Mouse (Mus musculus): ENCODE data around the gene Mllt10. TPM values are rescaled to one million over a fixed set of nuclear protein-coding genes. Genes with fewer than 3 reads are reported as not detected.

Gene Mllt10
- polyA plus RNA-seq, 1 experiment from 2014 or later, result 20.7 TPM

DNA sequence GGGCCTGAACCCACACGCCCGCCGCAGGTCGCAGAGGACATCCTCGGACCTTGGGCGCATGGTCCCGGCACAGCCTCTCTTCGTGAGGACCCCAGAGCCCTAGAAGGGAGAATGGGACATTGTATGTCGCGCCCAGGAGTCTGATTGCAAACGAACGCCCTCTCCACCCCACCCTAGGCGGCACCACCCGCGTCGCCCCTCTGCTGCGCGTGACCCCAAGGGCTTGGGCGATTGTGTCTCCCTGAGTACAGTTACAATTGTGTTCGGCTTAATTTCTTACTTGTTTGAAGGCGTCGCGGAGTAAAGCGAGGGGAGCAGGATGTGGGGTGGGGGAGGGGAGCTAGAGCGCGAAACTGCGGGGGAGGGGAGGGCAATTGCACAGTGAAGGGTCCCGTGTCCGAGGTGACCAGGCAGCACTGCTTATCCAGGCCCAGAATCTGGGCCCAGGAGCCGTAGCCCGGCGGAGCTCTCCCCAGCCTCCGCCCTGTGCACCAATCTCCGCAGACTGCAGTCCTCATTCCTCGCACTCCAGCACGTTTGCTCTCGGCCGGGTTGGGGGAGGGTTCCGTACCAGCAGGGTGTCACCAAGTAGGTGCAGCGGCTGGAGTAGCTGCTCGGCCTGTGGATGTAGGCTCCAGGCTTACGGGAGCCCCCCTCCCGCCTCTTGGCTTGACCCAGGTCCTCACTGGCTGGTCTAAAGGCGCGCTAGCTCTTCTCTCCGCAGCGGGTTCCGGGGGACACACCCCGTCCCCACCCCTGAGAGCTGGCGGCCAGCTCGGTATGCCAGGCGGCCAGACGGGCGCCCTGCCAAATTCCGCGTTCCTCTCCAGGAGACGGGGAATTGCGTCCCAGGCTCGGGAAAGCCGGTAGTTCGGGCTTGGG lies 26.7 kb upstream of the Mllt10 start:
- Histone ChIP-seq H3K9ac (replicated peaks) (peak overlapping the region; percentile 67), H3K27me3 (ENCODE audit: insufficient read depth, low read length) (peaks cover 61% of the 10 kb centered on the region), H3K27ac (ENCODE audit: low read depth) (peak overlapping the region; percentile 81), H3K4me1 (ENCODE audit: insufficient read depth) (peaks cover 29% of the 10 kb centered on the region), H3K9me3 (ENCODE audit: low read length) (no peaks in the 10 kb centered on the region), H3K4me2 (ENCODE audit: low read depth, low read length) (peak overlapping the region; percentile 94), H3K4me3 (ENCODE audit: low read depth, low read length) (peak overlapping the region; percentile 68), H3K36me3 (replicated peaks; ENCODE audit: insufficient read depth, low read length) (no peaks in the 10 kb centered on the region)
- peak; percentile 87 for DNase-seq
- TF ChIP-seq CTCF (IDR thresholded peaks at IDR 0.05; ENCODE audit: low read depth) (no peak), EP300 (IDR thresholded peaks at IDR 0.05; ENCODE audit: low read depth) (no peak)
- ATAC-seq, result peak; percentile 54
- under 1% methylated on average over 61 of the region's 61 CpGs for WGBS (ENCODE audit: insufficient replicate concordance)

DNA sequence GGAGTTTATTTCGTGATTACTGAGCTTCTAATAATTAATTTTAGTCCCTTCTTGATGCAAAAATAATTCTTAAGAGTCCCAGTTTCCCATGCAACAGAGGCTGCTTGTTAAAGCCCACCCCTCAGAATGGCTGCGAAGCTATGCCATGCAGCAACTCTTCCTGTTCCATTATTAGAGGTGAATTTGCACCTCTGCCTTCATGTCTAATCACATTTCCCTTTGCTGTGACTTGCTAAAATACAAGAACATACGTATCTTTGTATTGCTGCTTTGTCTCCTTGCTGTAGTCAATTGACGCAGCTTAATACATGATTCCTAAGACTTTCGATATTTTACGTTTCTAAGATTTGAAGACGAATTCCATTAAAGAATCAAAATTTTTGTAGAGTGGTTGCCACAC lies 25.4 kb upstream of the Mllt10 start:
- no peaks in the 10 kb centered on the region for H3K9me3 ChIP-seq (ENCODE audit: low read length)
- no peaks in the 10 kb centered on the region for H3K36me3 ChIP-seq (replicated peaks; ENCODE audit: insufficient read depth, low read length)
- DNase-seq (no peak), ATAC-seq (no peak)
- TF ChIP-seq EP300 (IDR thresholded peaks at IDR 0.05; ENCODE audit: low read depth), result no peak
- H3K4me1 ChIP-seq (ENCODE audit: insufficient read depth), result peaks cover 29% of the 10 kb centered on the region
- no peak overlapping the region for H3K9ac ChIP-seq (replicated peaks)
- H3K27me3 ChIP-seq (ENCODE audit: insufficient read depth, low read length), result peaks cover 66% of the 10 kb centered on the region
- H3K4me2 ChIP-seq (ENCODE audit: low read depth, low read length), result no peak overlapping the region
- no peak overlapping the region for H3K27ac ChIP-seq (ENCODE audit: low read depth)
- no peak overlapping the region for H3K4me3 ChIP-seq (ENCODE audit: low read depth, low read length)
- WGBS (ENCODE audit: insufficient replicate concordance), result 83% methylated on average over 7 of the region's 7 CpGs

DNA sequence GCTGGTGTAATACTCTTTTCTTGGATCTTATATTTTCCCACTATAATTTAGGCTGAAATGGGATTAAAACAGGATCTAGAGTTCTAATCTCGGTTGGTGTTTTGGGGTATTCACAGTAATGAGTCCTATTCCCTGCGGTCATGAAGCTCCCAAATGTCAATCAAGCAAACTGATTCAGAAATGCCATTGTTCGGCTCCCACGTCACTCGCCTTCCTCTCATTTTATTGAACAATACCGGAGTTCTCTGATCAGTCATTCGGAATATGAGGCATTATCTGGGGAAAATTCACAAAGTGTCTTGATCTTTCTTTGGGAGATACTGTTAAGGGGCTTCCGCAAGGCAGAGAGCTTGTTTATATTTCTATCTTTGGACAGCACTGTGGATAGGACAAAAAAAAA lies 24.5 kb upstream of the Mllt10 start:
- peaks cover 28% of the 10 kb centered on the region for H3K4me1 ChIP-seq (ENCODE audit: insufficient read depth)
- ATAC-seq, result no peak
- H3K27me3 ChIP-seq (ENCODE audit: insufficient read depth, low read length), result peaks cover 66% of the 10 kb centered on the region
- WGBS (ENCODE audit: insufficient replicate concordance), result 66% methylated on average over 8 of the region's 8 CpGs
- H3K36me3 ChIP-seq (replicated peaks; ENCODE audit: insufficient read depth, low read length), result no peaks in the 10 kb centered on the region
- no peak for TF ChIP-seq EP300 (IDR thresholded peaks at IDR 0.05; ENCODE audit: low read depth)
- TF ChIP-seq CTCF (IDR thresholded peaks at IDR 0.05; ENCODE audit: low read depth), result no peak
- H3K9ac ChIP-seq (replicated peaks), result no peak overlapping the region
- no peak overlapping the region for H3K4me3 ChIP-seq (ENCODE audit: low read depth, low read length)
- H3K27ac ChIP-seq (ENCODE audit: low read depth), result no peak overlapping the region
- no peak for DNase-seq
- H3K4me2 ChIP-seq (ENCODE audit: low read depth, low read length), result no peak overlapping the region
- H3K9me3 ChIP-seq (ENCODE audit: low read length), result no peaks in the 10 kb centered on the region

DNA sequence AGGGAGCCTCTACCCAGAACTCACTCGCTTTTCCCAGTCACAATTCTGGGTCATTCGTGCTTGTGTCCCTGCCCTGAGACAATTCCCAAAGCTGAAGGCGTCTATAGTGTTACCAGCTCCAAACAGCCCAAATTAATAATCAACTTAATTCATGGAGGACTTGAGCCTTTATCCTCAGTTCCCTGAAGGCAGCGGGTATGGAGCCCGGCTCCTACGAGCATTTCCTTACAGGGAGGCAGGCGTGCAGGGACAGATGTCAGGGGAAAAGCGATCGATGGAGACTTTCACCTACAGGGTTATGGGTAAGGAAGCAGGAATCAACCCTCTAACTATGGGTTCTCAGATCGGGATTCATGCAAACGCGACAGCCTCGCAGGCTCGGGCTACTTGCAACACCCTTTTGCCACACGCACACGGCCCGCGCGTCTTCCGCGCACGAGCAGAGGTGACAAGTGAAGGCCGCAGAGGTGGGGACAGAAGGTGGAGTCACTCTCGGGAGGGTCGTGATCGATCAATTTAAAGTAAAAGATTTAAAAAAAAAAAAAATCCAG lies 23.7 kb upstream of the Mllt10 start:
- ATAC-seq, result no peak
- H3K9ac ChIP-seq (replicated peaks), result peak overlapping the region; percentile 52
- H3K36me3 ChIP-seq (replicated peaks; ENCODE audit: insufficient read depth, low read length), result no peaks in the 10 kb centered on the region
- no peak for DNase-seq
- no peaks in the 10 kb centered on the region for H3K9me3 ChIP-seq (ENCODE audit: low read length)
- H3K27me3 ChIP-seq (ENCODE audit: insufficient read depth, low read length), result peaks cover 65% of the 10 kb centered on the region
- no peak for TF ChIP-seq CTCF (IDR thresholded peaks at IDR 0.05; ENCODE audit: low read depth)
- no peak for TF ChIP-seq EP300 (IDR thresholded peaks at IDR 0.05; ENCODE audit: low read depth)
- 9% methylated on average over 26 of the region's 26 CpGs for WGBS (ENCODE audit: insufficient replicate concordance)
- H3K4me2 ChIP-seq (ENCODE audit: low read depth, low read length), result peak overlapping the region; percentile 77
- H3K27ac ChIP-seq (ENCODE audit: low read depth), result no peak overlapping the region
- peaks cover 26% of the 10 kb centered on the region for H3K4me1 ChIP-seq (ENCODE audit: insufficient read depth)
- H3K4me3 ChIP-seq (ENCODE audit: low read depth, low read length), result peak overlapping the region; percentile 41

DNA sequence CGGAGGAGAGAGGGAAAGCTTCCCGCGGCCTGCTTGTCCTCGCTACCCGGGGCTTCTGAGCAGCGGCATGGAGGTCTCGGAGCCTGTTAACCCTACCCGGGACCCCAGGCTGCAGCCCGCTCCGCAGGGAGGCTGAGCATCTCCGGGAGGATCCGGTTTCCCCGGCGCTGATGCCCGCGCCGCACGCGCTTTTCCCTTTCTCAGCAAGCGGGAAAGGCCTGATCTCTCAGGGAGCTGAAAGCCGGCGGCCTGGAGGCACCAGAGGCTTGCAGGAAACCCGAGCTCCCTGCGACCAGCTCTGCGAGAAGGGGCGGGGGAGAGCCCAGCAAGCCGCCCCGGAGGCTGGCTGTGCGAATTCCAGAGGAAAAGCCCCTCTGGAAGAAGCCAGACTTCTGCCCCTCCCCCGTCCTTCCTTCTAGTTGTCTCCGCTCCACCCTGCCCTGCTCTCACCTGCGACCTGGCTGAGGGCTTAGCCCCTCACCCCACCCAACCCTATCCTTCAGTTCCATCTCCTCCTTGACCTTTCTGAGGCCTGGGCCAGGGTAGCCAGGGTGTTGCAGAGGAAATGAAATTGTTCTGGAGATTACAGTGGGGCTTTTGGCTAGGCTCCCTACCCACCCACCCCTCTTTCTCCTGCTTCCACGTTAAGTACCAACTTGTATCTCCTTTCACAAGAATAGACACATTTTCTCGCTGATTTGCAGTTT lies 23.1 kb upstream of the Mllt10 start:
- H3K4me1 ChIP-seq (ENCODE audit: insufficient read depth), result peaks cover 23% of the 10 kb centered on the region
- peak overlapping the region; percentile 41 for H3K4me3 ChIP-seq (ENCODE audit: low read depth, low read length)
- no peak overlapping the region for H3K27ac ChIP-seq (ENCODE audit: low read depth)
- 7% methylated on average over 32 of the region's 34 CpGs for WGBS (ENCODE audit: insufficient replicate concordance)
- no peaks in the 10 kb centered on the region for H3K9me3 ChIP-seq (ENCODE audit: low read length)
- H3K27me3 ChIP-seq (ENCODE audit: insufficient read depth, low read length), result peaks cover 60% of the 10 kb centered on the region
- TF ChIP-seq EP300 (IDR thresholded peaks at IDR 0.05; ENCODE audit: low read depth) (no peak), CTCF (IDR thresholded peaks at IDR 0.05; ENCODE audit: low read depth) (no peak)
- ATAC-seq (no peak), DNase-seq (no peak)
- peak overlapping the region; percentile 52 for H3K9ac ChIP-seq (replicated peaks)
- peak overlapping the region; percentile 77 for H3K4me2 ChIP-seq (ENCODE audit: low read depth, low read length)
- no peaks in the 10 kb centered on the region for H3K36me3 ChIP-seq (replicated peaks; ENCODE audit: insufficient read depth, low read length)

DNA sequence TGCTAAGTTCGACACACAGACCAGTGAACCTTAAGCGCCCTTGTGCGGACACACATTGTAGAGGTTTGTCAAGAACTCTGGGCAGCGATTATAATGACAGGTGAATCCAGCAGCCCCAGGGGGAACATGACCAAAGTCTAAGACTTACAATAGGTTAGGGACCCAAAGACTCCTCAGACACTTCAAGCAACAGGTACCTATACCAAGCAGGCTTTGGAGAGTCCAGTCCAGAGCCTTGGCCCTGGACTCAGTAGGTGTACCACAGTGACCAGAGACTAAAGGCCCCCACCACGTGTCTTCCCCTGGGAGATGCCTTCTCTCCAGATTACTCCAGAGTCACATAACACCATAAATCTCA lies 22.5 kb upstream of the Mllt10 start:
- H3K9ac ChIP-seq (replicated peaks), result no peak overlapping the region
- no peaks in the 10 kb centered on the region for H3K9me3 ChIP-seq (ENCODE audit: low read length)
- 77% methylated on average over 5 of the region's 5 CpGs for WGBS (ENCODE audit: insufficient replicate concordance)
- H3K27me3 ChIP-seq (ENCODE audit: insufficient read depth, low read length), result peaks cover 62% of the 10 kb centered on the region
- no peak overlapping the region for H3K4me2 ChIP-seq (ENCODE audit: low read depth, low read length)
- H3K27ac ChIP-seq (ENCODE audit: low read depth), result no peak overlapping the region
- no peak overlapping the region for H3K4me3 ChIP-seq (ENCODE audit: low read depth, low read length)
- peaks cover 21% of the 10 kb centered on the region for H3K4me1 ChIP-seq (ENCODE audit: insufficient read depth)
- no peaks in the 10 kb centered on the region for H3K36me3 ChIP-seq (replicated peaks; ENCODE audit: insufficient read depth, low read length)
- TF ChIP-seq CTCF (IDR thresholded peaks at IDR 0.05; ENCODE audit: low read depth) (no peak), EP300 (IDR thresholded peaks at IDR 0.05; ENCODE audit: low read depth) (no peak)
- DNase-seq (no peak), ATAC-seq (no peak)

All from liver, postnatal 0 days (tissue).